Mouse (Mus musculus): ENCODE measurements around the gene Rab10.

The Rab10 gene

DNA sequence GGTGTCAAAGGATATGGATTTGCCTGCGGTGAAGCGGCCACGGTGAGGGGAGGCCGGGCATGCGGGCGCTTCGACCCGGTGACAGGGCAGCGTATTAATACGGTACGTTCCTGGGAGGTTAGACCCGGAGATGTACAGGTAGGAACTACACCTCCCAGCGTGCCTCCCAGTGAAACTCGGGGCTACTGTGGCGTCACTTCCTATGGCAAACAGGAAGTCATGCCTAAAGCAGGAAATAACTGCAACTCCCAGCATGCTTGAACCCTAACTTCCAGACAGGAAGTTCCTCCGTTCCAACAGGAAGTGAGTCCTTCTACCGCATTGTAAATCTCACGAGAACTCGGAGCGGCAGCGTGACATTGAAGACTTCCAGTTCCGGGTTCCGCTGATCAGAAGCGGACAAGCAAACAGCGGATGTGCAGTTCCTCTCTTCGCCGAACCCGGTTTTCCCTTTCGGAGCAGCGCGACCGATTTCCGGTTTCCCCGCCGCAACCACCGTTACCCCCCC lies 74.6 kb downstream of the Rab10 start:
- DNase-seq: peak; percentile 85

DNA sequence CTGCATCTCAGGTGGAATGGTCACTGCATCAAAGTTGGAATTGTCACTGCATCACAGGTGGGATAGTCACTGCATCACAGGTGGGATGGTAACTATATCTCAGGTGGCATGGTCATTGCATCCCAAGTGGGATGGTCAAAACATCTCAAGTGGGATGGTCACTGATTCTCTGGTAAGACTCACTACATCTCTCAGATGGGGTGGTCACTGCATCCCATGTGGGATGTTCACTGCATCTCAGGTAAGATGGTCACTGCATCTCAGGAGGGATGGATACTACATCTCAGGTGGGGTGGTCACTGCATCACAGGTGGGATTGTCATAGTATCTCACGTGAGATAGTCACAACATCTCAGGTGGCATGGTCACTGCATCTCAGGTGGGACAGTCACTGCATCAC lies 75.7 kb downstream of the Rab10 start:
- DNase-seq: no peak

DNA sequence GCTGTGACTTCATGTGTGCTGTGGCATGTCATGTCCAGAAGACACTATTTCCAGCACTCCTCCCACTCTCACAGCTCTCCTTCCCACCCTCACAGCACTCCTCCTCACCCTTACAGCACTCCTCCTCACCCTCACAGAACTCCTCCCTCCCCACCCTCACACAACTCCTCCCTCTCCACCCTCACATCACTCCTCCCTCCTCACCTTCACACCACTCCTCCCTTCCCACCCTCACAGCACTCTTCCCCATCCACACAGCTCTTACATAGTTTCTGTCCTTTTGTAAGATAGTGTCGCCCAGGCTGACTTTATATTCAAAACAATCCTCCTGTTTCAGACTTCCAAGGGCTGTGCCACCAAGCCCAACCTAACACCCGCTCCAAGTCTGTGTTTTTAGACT lies 86.4 kb downstream of the Rab10 start:
- DNase-seq: no peak

DNA sequence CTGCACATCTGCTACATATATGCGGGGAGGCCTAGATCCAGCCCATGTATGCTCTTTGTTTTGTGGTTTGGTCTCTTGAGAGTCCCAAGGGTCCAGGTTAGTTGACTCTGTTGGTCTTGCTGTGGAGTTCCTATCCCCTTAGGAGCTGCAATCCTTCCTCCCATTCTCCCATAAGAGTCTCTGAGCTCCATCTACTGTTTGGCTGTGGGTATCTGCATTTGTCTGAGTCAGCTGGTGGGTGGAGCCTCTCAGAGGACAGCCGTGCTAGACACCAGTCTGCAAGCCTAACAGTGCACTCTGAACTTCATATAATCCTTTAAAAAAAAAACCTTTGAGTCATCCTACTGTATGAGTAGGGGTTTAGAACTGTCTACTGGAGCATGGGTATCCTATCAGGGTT lies 99.6 kb downstream of the Rab10 start:
- DNase-seq: no peak

DNA sequence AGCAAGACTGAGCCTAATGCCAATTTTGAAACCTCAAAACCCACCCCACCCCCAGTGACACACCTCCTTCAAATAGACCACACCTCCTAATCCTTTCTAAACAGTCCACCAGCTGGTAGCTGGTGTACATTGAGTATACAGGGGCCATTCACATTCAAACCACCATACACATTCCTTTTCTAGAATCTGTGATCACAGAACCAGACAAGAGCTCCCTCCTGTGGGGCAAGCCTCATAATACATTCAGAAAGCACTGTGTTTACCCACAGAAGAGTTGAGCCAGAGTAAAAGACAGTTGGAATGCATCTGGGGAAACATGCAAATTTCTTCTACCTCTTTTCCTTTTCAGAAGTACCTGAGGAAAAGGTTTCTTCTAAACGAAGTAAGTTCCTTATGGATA lies 100.6 kb downstream of the Rab10 start:
- DNase-seq: no peak

All from thymus, postnatal 25 days (tissue).